Mouse (Mus musculus): ENCODE measurements around the gene Gm20388. TPM values are rescaled to one million over a fixed set of nuclear protein-coding genes. Genes with fewer than 3 reads are reported as not detected.
"Not testable (repeated sequence)": the region's sequence is repeated elsewhere in the genome, so short reads cannot be mapped to it uniquely, and the experiment has no call there.

Gm20388 gene
- polyA plus RNA-seq, 1 experiment from 2014 or later, result not detected

- H3K9ac ChIP-seq, result no peak overlapping the region
- H3K27me3 ChIP-seq (replicated peaks), result peaks cover 65% of the 10 kb centered on the region
- no peaks in the 10 kb centered on the region for H3K9me3 ChIP-seq (replicated peaks)
- H3K27ac ChIP-seq, result no peak overlapping the region
- H3K4me1 ChIP-seq, result peaks cover 36% of the 10 kb centered on the region
- no peak for ATAC-seq
- no peak overlapping the region for H3K4me3 ChIP-seq
- H3K4me2 ChIP-seq, result peak overlapping the region; percentile 2; the same call in 1 of the 2 replicates
- no peaks in the 10 kb centered on the region for H3K36me3 ChIP-seq
- WGBS (ENCODE audit: insufficient replicate concordance), result 36% methylated on average over 10 of the region's 10 CpGs
Observed at GRCm38 (mm10) chr8:123630058-123630457, 3719.4 kb downstream of the Gm20388 start.

DNA sequence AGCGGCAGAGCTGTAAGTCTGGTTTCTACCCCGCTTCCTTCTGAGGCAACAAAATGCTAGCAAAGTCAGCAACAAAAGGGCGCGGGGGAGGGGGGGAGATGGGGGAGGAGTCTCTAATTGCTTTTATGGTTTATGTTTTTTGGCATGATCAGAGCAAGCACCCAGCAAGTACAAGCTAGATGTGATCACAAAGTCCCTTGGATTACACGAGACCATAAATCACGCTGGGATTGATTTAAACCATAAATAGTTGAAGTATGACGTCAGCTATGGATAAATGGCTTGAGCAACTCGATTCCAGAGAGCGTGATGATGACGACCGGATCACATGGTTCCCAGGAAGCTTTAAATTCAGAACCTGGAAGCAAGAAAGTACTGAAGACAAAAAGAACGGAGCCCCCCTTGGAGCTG is 3720.2 kb downstream of the Gm20388 start:
- H3K4me3 ChIP-seq, result no peak overlapping the region
- H3K4me2 ChIP-seq, result peak overlapping the region; percentile 2; the same call in 1 of the 2 replicates
- no peaks in the 10 kb centered on the region for H3K9me3 ChIP-seq (replicated peaks)
- no peak for ATAC-seq
- 25% methylated on average over 12 of the region's 12 CpGs for WGBS (ENCODE audit: insufficient replicate concordance)
- peaks cover 36% of the 10 kb centered on the region for H3K4me1 ChIP-seq
- H3K27ac ChIP-seq, result no peak overlapping the region
- peaks cover 57% of the 10 kb centered on the region for H3K27me3 ChIP-seq (replicated peaks)
- no peak overlapping the region for H3K9ac ChIP-seq
- no peaks in the 10 kb centered on the region for H3K36me3 ChIP-seq

DNA sequence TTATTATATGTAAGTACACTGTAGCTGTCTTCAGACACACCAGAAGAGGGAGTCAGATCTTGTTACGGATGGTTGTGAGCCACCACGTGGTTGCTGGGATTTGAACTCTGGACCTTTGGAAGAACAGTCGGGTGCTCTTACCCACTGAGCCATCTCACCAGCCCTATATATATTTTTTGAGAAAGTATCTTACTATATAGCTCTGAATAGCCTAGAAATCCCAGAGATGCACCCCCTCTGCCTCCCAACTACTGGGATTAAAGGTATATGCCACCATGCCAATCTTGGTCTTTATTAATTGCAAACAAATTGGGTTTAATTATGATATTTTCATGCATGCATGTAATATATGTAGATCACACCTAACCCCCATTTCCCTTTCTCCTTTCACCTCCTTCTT is 3721.1 kb downstream of the Gm20388 start:
- H3K4me2 ChIP-seq; H3K4me3 ChIP-seq; H3K9ac ChIP-seq; H3K36me3 ChIP-seq; ATAC-seq; H3K9me3 ChIP-seq (replicated peaks); H3K27ac ChIP-seq: not testable (repeated sequence)
- peaks cover 36% of the 10 kb centered on the region for H3K4me1 ChIP-seq
- 52% methylated on average over 3 of the region's 3 CpGs for WGBS (ENCODE audit: insufficient replicate concordance)
- peaks cover 49% of the 10 kb centered on the region for H3K27me3 ChIP-seq (replicated peaks)

DNA sequence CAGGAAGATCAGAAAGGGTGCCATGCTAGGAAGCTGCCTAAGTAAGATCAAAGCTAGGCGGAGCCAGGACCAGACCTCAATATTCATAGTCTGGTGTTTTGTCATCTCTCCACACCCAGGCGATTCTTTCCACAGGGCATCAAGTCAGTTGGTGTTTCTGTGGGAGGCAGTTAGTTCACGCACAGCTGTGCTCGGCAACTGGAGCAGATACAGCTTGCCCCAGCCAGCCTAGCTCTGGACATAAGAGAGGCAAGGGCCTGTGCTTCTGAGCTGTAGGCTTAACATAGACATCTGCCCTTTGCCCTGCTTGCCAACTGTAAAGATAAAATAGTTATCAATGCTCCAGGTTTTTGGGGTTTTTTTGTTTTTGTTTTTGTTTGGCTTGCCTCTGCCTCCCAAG is 3721.6 kb downstream of the Gm20388 start:
- no peak overlapping the region for H3K4me3 ChIP-seq
- 48% methylated on average over 4 of the region's 4 CpGs for WGBS (ENCODE audit: insufficient replicate concordance)
- H3K4me1 ChIP-seq, result peaks cover 36% of the 10 kb centered on the region
- no peak overlapping the region for H3K4me2 ChIP-seq
- H3K36me3 ChIP-seq, result no peaks in the 10 kb centered on the region
- H3K27me3 ChIP-seq (replicated peaks), result peaks cover 44% of the 10 kb centered on the region
- no peaks in the 10 kb centered on the region for H3K9me3 ChIP-seq (replicated peaks)
- no peak for ATAC-seq
- no peak overlapping the region for H3K27ac ChIP-seq
- no peak overlapping the region for H3K9ac ChIP-seq

DNA sequence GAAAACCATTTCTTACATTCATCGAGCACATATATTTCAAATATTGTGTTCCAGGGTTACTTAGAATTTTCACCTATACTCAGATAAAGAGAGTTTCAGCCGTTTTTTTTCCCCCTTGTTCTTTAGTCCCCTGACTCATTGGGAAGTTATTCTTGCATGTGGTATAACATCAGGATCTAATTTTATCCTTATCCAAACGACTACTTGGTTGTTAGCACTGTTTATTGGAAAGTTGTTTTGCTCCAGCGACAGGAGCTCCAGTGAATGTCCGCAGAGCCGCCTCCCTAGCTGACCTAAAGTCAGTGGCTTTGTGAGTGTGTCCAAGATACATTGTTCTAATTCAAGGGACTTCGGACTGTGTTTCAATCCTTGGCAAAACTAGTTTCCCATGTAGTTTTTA is 3723.2 kb downstream of the Gm20388 start:
- H3K27ac ChIP-seq, result no peak overlapping the region
- WGBS (ENCODE audit: insufficient replicate concordance), result 63% methylated on average over 7 of the region's 7 CpGs
- H3K4me1 ChIP-seq, result peaks cover 28% of the 10 kb centered on the region
- no peak overlapping the region for H3K4me3 ChIP-seq
- H3K27me3 ChIP-seq (replicated peaks), result peaks cover 30% of the 10 kb centered on the region
- no peaks in the 10 kb centered on the region for H3K36me3 ChIP-seq
- no peak overlapping the region for H3K4me2 ChIP-seq
- no peaks in the 10 kb centered on the region for H3K9me3 ChIP-seq (replicated peaks)
- no peak overlapping the region for H3K9ac ChIP-seq
- no peak for ATAC-seq

DNA sequence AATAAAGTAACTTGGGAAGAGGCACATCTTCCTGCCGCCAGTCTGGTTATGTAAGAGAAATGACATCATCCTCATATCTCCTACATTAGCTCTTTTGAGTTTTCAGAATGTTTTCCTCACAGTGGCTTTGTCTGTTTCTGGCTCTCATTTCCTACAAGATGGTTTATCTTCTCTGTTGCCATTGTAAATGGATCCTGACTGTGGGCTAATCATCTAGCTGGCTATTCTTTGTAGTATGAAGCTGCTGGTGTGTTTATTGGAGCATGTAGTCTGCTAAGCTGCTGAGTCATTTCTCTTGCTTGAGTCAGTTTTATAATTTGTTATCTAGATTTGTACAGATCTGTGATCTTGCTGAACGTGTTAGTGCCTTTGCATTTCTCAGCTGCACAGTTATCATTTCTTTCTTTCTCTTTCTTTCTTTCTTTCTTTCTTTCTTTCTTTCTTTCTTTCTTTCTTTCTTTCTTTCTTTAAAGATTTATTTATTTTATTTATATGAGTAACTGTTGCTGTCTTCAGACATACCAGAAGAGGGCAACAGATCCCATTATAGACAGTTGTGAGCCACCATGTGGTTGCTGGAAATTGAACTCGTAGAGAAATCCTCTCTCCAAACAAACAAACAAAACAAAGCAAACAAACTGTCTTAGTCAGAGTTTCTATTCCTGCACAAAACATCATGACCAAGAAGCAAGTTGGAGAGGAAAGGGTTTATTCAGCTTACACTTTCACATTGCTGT is 3723.9 kb downstream of the Gm20388 start:
- Histone ChIP-seq H3K9ac (no peak overlapping the region), H3K4me1 (peaks cover 21% of the 10 kb centered on the region), H3K27me3 (replicated peaks) (peaks cover 22% of the 10 kb centered on the region), H3K27ac (no peak overlapping the region), H3K4me2 (no peak overlapping the region), H3K9me3 (replicated peaks) (no peaks in the 10 kb centered on the region), H3K4me3 (no peak overlapping the region), H3K36me3 (no peaks in the 10 kb centered on the region)
- ATAC-seq, result no peak
- 15% methylated on average over 3 of the region's 3 CpGs for WGBS (ENCODE audit: insufficient replicate concordance)

DNA sequence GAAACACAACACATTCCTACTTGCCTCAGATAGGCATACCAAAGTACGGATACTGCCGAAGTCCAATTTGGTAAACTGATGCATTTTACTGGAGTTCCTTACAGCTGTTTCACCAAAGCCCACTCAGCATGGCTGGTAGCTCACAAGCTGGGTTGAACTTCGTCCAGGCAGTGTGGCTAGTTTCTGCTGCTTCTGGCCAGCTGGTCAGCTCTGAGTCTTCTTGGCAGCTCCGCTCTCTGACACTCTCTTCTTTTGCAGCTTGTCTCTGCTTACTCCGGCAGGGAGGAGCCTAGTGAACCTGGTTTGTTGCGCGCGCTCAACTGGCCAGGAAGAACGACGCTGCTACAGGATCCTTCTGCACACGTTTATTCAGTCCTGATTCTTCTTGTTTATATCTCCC is 3725.0 kb downstream of the Gm20388 start:
- Histone ChIP-seq H3K36me3 (no peaks in the 10 kb centered on the region), H3K27me3 (replicated peaks) (peaks cover 20% of the 10 kb centered on the region; the same call in 1 of the 2 replicates), H3K9ac (no peak overlapping the region), H3K9me3 (replicated peaks) (no peaks in the 10 kb centered on the region), H3K4me1 (peaks cover 16% of the 10 kb centered on the region), H3K4me2 (no peak overlapping the region), H3K27ac (no peak overlapping the region), H3K4me3 (no peak overlapping the region)
- 71% methylated on average over 11 of the region's 11 CpGs for WGBS (ENCODE audit: insufficient replicate concordance)
- no peak for ATAC-seq

DNA sequence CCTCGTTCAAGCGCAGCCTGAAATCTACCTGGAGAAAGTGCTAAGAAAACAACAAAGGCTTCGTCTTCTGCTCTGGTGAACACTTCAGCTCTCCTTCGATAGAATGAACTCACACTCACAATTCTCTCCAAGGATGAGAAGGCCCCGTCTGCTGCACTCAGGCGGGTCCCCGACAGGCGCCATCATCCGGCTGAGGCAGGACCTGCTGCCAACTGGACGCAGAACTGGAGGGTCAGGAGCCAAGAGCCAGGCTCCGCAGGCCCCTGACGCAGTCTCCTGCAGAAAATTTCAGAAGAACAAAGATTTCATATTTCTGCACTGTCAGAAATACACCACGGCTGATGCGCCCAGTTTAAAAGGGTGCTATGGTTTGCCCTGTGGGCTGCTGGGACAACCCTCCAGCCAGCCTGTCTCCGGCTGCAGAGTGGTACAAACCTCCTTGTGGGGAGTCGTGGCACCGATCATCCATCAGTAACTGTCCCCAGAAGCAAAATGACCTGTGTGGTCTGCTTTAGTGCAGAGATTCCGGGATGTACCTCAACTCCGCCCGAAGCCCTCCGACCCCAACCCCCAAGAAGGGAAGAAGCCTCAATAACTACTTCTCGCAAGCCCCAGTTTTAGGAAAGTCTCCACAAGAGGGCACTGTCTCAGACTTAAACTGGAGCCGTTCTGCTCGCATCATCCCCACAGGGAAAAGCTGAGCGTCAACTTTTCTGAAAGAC is 3732.8 kb downstream of the Gm20388 start:
- Histone ChIP-seq H3K4me1 (no peaks in the 10 kb centered on the region), H3K27me3 (replicated peaks) (peaks cover 59% of the 10 kb centered on the region), H3K4me3 (no peak overlapping the region), H3K4me2 (peak overlapping the region; percentile 41), H3K9me3 (replicated peaks) (no peaks in the 10 kb centered on the region), H3K36me3 (no peaks in the 10 kb centered on the region), H3K9ac (no peak overlapping the region), H3K27ac (no peak overlapping the region)
- no peak for ATAC-seq
- WGBS (ENCODE audit: insufficient replicate concordance), result 18% methylated on average over 25 of the region's 25 CpGs

DNA sequence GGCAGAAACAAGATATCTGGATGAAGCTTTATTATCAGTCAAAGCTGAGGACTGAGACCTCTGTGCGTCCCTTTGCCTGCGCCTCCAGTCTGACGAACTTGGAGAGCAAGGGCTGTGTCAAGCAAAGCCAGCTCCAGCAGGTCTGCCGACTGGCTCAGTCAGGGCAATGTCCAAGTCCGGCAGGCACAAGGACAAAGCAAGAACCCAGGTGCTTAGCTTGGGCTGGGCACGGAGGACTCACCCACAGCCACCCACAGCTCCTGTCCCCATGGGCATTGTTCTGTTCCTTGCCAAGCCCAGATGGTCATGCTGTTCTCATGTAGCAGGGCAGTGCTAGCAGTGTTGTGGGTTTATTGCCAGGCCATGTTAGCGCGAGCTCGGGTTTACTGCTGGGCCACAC is 3734.6 kb downstream of the Gm20388 start:
- WGBS (ENCODE audit: insufficient replicate concordance), result 51% methylated on average over 9 of the region's 9 CpGs
- Histone ChIP-seq H3K4me2 (no peak overlapping the region), H3K9ac (no peak overlapping the region), H3K27me3 (replicated peaks) (peaks cover 60% of the 10 kb centered on the region), H3K36me3 (no peaks in the 10 kb centered on the region), H3K27ac (no peak overlapping the region), H3K4me1 (no peaks in the 10 kb centered on the region), H3K4me3 (no peak overlapping the region), H3K9me3 (replicated peaks) (no peaks in the 10 kb centered on the region)
- no peak for ATAC-seq

GRCm38 (mm10) chr8:123648245-123649170 is 3737.9 kb downstream of the Gm20388 start:
- Histone ChIP-seq H3K4me2 (no peak overlapping the region), H3K27ac (no peak overlapping the region), H3K4me3 (no peak overlapping the region), H3K9me3 (replicated peaks) (no peaks in the 10 kb centered on the region), H3K27me3 (replicated peaks) (peaks cover 60% of the 10 kb centered on the region), H3K9ac (no peak overlapping the region), H3K4me1 (no peaks in the 10 kb centered on the region), H3K36me3 (no peaks in the 10 kb centered on the region)
- ATAC-seq, result no peak
- 54% methylated on average over 17 of the region's 17 CpGs for WGBS (ENCODE audit: insufficient replicate concordance)

- ATAC-seq, result no peak
- no peak overlapping the region for H3K4me2 ChIP-seq
- WGBS (ENCODE audit: insufficient replicate concordance), result 72% methylated on average over 12 of the region's 12 CpGs
Observed at GRCm38 (mm10) chr8:123649483-123649882, 3738.8 kb downstream of the Gm20388 start.

More at GRCm38 (mm10) chr8:123649483-123649882, 3738.8 kb downstream of the Gm20388 start:
- no peaks in the 10 kb centered on the region for H3K9me3 ChIP-seq (replicated peaks)
- 0 out of 2 replicates have a peak, but pooled peaks cover 4% of the 10 kb centered on the region for H3K4me1 ChIP-seq
- peaks cover 60% of the 10 kb centered on the region for H3K27me3 ChIP-seq (replicated peaks)
- H3K9ac ChIP-seq, result no peak overlapping the region
- no peak overlapping the region for H3K27ac ChIP-seq
- no peak overlapping the region for H3K4me3 ChIP-seq
- no peaks in the 10 kb centered on the region for H3K36me3 ChIP-seq

All from liver, embryonic 12.5 days (tissue).